Mouse (Mus musculus): ENCODE measurements around the gene Gpr160. TPM values are rescaled to one million over a fixed set of nuclear protein-coding genes. Genes with fewer than 3 reads are reported as not detected.

Gene Gpr160
- total RNA-seq, 2 experiments from 2014 or later, result 0.37 to 0.79 TPM

- no peak for TF ChIP-seq CTCF (conservative IDR thresholded peaks at IDR 0.05)
- Histone ChIP-seq H3K4me3 (no peak overlapping the region), H3K27ac (no peak overlapping the region)
- DNase-seq (ENCODE audit: low spot score in 2 of 2), result no peak
Observed at GRCm38 (mm10) chr3:30934384-30934783, 78.6 kb downstream of the Gpr160 start.

Other genes starting within 250 kb of the Gpr160 start
- not detected for gene Lrriq4, start 211.4 kb upstream of the Gpr160 start, total RNA-seq (2021)
- under 1 TPM; 0.17 to 0.18 TPM for gene Lrrc34, start 208.1 kb upstream of the Gpr160 start, total RNA-seq (2021)
- not detected for gene Lrrc31, start 156.1 kb upstream of the Gpr160 start, total RNA-seq (2021)
- gene Samd7, start 109.7 kb upstream of the Gpr160 start, total RNA-seq (2021), result not detected
- gene Sec62, start 63.1 kb upstream of the Gpr160 start, total RNA-seq (2021), result 10 to 100 TPM; 90.1 to 96.4 TPM
- gene Phc3, start 113.5 kb downstream of the Gpr160 start, total RNA-seq (2021), result 10 to 100 TPM; 43.2 to 45.7 TPM
- gene Prkci, start 139.8 kb downstream of the Gpr160 start, total RNA-seq (2021), result 10 to 100 TPM; 60.9 to 65.0 TPM
- gene Skil, start 239.1 kb downstream of the Gpr160 start, total RNA-seq (2021), result 10 to 100 TPM; 64.9 to 68.3 TPM